Mouse (Mus musculus) hindbrain, embryonic 12.5 days (tissue): ENCODE measurements around the gene Uox. TPM values are rescaled to one million over a fixed set of nuclear protein-coding genes. Genes with fewer than 3 reads are reported as not detected.

ENCODE experiments used
- ATAC-seq: fragments of 200-750 bp; cut with Nextera tagmentation; 2 replicates; pipeline ENCODE4 v1.8.0; 2017; ENCODE audit warnings: moderate TSS enrichment; ENCODE audit not compliant: low FRiP score
- H3K27ac ChIP-seq: fragments of 300-500 bp; sonication (generic); 2 replicates; pipeline ENCODE4 v1.5.1; 2016; ENCODE audit warnings: mild to moderate bottlenecking
- H3K27me3 ChIP-seq: fragments of 300-500 bp; sonication (generic); 2 replicates; pipeline ENCODE4 v1.6.1; 2016; ENCODE audit warnings: mild to moderate bottlenecking
- H3K36me3 ChIP-seq: fragments of 300-500 bp; sonication (generic); 2 replicates; pipeline ENCODE4 v1.6.1; 2016; ENCODE audit warnings: mild to moderate bottlenecking
- H3K4me1 ChIP-seq: fragments of 300-500 bp; sonication (generic); 2 replicates; pipeline ENCODE4 v1.6.1; 2016
- H3K4me2 ChIP-seq: fragments of 300-500 bp; sonication (generic); replicated peaks from 2 replicates; pipeline ENCODE4 v1.6.1; 2016; ENCODE audit warnings: mild to moderate bottlenecking
- H3K4me3 ChIP-seq: fragments of 300-500 bp; sonication (generic); 2 replicates; pipeline ENCODE4 v1.5.1; 2016; ENCODE audit warnings: mild to moderate bottlenecking
- H3K9ac ChIP-seq: fragments of 300-500 bp; sonication (generic); 2 replicates; pipeline ENCODE4 v1.6.1; 2016; ENCODE audit warnings: mild to moderate bottlenecking, moderate library complexity
- H3K9me3 ChIP-seq: fragments of 300-500 bp; sonication (generic); replicated peaks from 2 replicates; pipeline ENCODE4 v1.6.1; 2016; ENCODE audit warnings: mild to moderate bottlenecking
- WGBS: fragments of 180-500 bp; shearing (Covaris S2); methylation state at CpG from one replicate; pipeline ENCODE4 v1.1.7; 2016; 5-methylcytosine and 5-hydroxymethylcytosine counted together
- polyA plus RNA-seq: library from polyadenylated mRNA; unstranded; fragments of >200 nt; fragmentation: Nextera tagmentation; extraction: Ambion mirVana; gene quantifications from 2 replicates; pipeline ENCODE4 v1.2.1, GENCODE M21; 2016

The Uox gene
- polyA plus RNA-seq, 1 experiment from 2014 or later, result not detected

DNA sequence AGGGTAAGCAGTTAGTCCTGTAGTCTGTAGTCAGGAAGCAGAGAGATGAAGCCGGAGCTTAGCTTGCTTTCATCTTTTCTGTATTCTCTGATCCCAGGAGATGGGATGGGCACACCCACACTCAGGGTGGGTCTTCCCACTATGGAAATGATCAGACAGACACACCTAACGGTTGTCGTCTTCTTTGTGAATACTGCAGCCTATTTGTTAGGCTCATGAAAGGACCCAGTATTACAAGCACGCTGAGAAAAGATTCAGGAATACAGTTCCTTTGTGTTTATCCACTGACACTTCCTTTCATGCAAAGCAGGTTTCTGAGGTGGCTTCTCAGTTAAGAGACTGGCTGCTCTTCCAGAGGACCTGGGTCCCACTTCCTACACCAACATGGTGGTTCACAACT lies 41.0 kb downstream of the Uox start:
- 78% methylated on average over 4 of the region's 4 CpGs for WGBS

DNA sequence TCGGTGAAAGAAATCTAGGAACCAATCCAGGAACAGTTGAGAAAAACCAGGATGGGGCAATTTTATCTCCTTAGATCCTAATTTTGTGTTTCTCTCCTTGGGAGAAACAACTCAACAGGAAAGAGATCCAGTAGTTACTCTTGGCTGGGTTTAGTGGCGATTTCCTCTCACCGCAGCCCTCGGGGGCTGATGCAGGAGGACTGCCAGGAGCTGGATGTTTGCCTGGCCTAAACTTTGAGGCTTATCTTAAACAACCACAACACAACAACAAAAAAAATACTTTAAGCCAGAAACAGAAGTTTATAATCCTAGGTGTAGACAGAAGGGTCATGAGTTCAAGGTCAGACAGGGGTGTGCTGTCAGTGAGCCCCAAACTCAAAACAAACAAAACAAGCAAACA lies 41.6 kb downstream of the Uox start:
- 92% methylated on average over 4 of the region's 4 CpGs for WGBS
- Histone ChIP-seq H3K4me3 (no peak overlapping the region), H3K4me1 (peaks cover 6% of the 10 kb centered on the region; the same call in 1 of the 2 replicates), H3K27ac (no peak overlapping the region), H3K27me3 (no peaks in the 10 kb centered on the region), H3K9ac (no peak overlapping the region), H3K36me3 (no peaks in the 10 kb centered on the region), H3K4me2 (no peak overlapping the region), H3K9me3 (no peaks in the 10 kb centered on the region)
- no peak for ATAC-seq

More for the DNA sequence above, 41.0 kb downstream of the Uox start:
- Histone ChIP-seq H3K4me2 (no peak overlapping the region), H3K36me3 (no peaks in the 10 kb centered on the region), H3K9ac (no peak overlapping the region), H3K4me1 (peaks cover 6% of the 10 kb centered on the region; the same call in 1 of the 2 replicates), H3K27ac (no peak overlapping the region), H3K27me3 (no peaks in the 10 kb centered on the region), H3K4me3 (no peak overlapping the region), H3K9me3 (no peaks in the 10 kb centered on the region)
- ATAC-seq, result no peak

- no peak within 1 kb of the TSS for H3K9ac ChIP-seq
- WGBS, result 89% methylated on average over 4 of the region's 4 CpGs
- no peak within 1 kb of the TSS for H3K4me3 ChIP-seq
- H3K36me3 ChIP-seq, result no peaks in the 10 kb centered on the region
- H3K27ac ChIP-seq, result no peak within 1 kb of the TSS
- H3K4me1 ChIP-seq, result no peaks in the 10 kb centered on the region
- no peaks in the 10 kb centered on the region for H3K27me3 ChIP-seq
- no peaks in the 10 kb centered on the region for H3K9me3 ChIP-seq
- H3K4me2 ChIP-seq, result no peak within 1 kb of the TSS
- ATAC-seq, result no peak
Observed at GRCm38 (mm10) chr3:146615496-146615895, 45.3 kb downstream of the Uox start, which contains the start of gene Dnase2b. Dnase2b (minus strand) TSS chr3:146615596.

- Histone ChIP-seq H3K4me1 (no peaks in the 10 kb centered on the region), H3K36me3 (no peaks in the 10 kb centered on the region), H3K9me3 (no peaks in the 10 kb centered on the region), H3K27ac (no peak overlapping the region), H3K27me3 (no peaks in the 10 kb centered on the region), H3K9ac (no peak overlapping the region), H3K4me2 (no peak overlapping the region), H3K4me3 (no peak overlapping the region)
- 77% methylated on average over 5 of the region's 5 CpGs for WGBS
- no peak for ATAC-seq
Observed at GRCm38 (mm10) chr3:146616533-146617283, 46.5 kb downstream of the Uox start.

DNA sequence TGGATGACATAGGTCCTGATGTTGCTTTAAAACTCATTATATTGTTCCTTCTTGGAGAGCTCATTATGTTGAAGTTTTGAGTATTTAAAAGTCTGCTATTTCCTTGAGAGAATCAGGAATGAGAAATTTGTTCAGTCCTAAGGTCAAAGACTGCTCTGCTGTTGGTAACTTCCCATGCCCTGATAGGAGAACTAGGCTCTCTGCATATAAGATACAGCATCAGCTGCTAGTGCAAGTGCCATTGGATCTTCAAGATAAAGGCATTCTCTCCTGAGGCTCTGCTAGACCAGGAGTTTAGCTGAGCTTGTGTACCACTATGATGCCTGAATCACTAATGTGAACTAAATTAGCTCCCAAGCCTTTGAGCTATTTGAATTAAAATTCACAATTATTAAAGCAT lies 47.7 kb downstream of the Uox start:
- Histone ChIP-seq H3K9ac (no peak overlapping the region), H3K36me3 (no peaks in the 10 kb centered on the region), H3K27ac (no peak overlapping the region), H3K4me2 (no peak overlapping the region), H3K4me3 (no peak overlapping the region), H3K27me3 (no peaks in the 10 kb centered on the region), H3K9me3 (no peaks in the 10 kb centered on the region), H3K4me1 (no peaks in the 10 kb centered on the region)
- no peak for ATAC-seq

GRCm38 (mm10) chr3:146618357-146618756 lies 48.1 kb downstream of the Uox start:
- H3K9ac ChIP-seq, result no peak overlapping the region
- H3K27me3 ChIP-seq, result no peaks in the 10 kb centered on the region
- H3K4me1 ChIP-seq, result no peaks in the 10 kb centered on the region
- H3K27ac ChIP-seq, result no peak overlapping the region
- H3K9me3 ChIP-seq, result no peaks in the 10 kb centered on the region
- no peaks in the 10 kb centered on the region for H3K36me3 ChIP-seq
- no peak overlapping the region for H3K4me3 ChIP-seq
- WGBS, result 79% methylated on average over 4 of the region's 4 CpGs
- H3K4me2 ChIP-seq, result no peak overlapping the region
- no peak for ATAC-seq

GRCm38 (mm10) chr3:146620101-146620500 lies 49.9 kb downstream of the Uox start:
- no peak for ATAC-seq
- Histone ChIP-seq H3K9me3 (no peaks in the 10 kb centered on the region), H3K4me3 (no peak overlapping the region), H3K4me2 (no peak overlapping the region), H3K27ac (no peak overlapping the region), H3K4me1 (no peaks in the 10 kb centered on the region), H3K36me3 (no peaks in the 10 kb centered on the region), H3K9ac (no peak overlapping the region), H3K27me3 (no peaks in the 10 kb centered on the region)
- WGBS, result 91% methylated on average over 10 of the region's 10 CpGs

DNA sequence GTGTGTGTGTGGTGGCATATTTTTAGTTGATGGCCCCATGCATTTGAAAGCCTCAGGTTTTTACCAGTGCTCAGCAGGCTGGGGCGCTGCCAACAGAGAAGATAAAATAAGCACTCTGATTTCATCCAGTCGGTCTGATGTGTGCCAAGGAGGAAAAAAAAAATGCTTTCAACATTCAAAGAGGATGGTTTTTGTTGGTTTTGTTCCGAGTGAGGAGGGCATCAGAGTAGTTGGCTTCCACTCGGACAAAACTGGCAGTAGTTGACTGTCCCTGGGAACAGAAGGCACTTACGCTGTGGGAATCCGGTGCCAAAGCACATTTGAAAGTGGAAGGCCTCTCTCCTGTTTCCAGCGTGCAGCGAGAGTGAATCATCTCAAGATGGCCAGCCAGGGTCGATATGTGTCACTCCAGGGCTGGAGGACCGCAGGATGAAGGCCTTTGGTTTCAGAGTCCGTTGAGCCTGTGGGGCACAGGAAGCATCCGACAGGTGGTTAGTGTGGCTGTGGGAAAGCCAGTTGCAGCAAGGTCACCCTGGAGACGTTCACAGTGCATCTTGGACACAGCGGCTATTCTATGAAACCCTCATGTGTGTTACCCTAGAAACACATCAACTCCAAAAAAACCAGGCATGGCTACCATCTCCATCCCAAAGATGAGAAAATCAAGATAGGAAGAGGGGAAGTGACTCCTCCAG lies 50.5 kb downstream of the Uox start:
- H3K4me1 ChIP-seq, result no peaks in the 10 kb centered on the region
- H3K4me3 ChIP-seq, result no peak overlapping the region
- H3K27ac ChIP-seq, result no peak overlapping the region
- H3K9ac ChIP-seq, result no peak overlapping the region
- no peaks in the 10 kb centered on the region for H3K36me3 ChIP-seq
- H3K9me3 ChIP-seq, result no peaks in the 10 kb centered on the region
- WGBS, result 89% methylated on average over 14 of the region's 14 CpGs
- no peak overlapping the region for H3K4me2 ChIP-seq
- no peaks in the 10 kb centered on the region for H3K27me3 ChIP-seq
- ATAC-seq, result no peak

DNA sequence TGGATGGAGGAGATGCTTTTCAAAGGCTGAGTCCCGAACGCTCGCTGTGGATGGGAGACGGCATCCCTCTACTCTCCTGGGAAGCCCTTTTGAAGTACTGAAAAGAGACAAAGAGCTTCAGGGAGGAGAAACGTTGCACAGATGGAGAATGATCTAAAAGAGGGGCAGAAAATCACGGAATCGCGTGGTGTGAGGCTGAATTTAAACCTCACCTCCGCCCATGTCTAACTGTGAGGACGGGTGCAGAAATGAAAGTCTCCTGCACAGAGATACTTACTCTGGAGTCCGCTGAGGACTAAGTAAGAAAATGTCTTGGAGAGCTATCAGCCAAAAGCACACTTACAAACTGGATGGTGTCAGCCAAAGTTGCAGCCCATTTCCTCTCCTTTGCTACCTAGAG lies 51.7 kb downstream of the Uox start:
- Histone ChIP-seq H3K9me3 (no peaks in the 10 kb centered on the region), H3K27ac (no peak overlapping the region), H3K4me3 (no peak overlapping the region), H3K4me2 (no peak overlapping the region), H3K27me3 (no peaks in the 10 kb centered on the region), H3K36me3 (no peaks in the 10 kb centered on the region), H3K4me1 (no peaks in the 10 kb centered on the region), H3K9ac (no peak overlapping the region)
- no peak for ATAC-seq
- WGBS, result 82% methylated on average over 11 of the region's 11 CpGs

DNA sequence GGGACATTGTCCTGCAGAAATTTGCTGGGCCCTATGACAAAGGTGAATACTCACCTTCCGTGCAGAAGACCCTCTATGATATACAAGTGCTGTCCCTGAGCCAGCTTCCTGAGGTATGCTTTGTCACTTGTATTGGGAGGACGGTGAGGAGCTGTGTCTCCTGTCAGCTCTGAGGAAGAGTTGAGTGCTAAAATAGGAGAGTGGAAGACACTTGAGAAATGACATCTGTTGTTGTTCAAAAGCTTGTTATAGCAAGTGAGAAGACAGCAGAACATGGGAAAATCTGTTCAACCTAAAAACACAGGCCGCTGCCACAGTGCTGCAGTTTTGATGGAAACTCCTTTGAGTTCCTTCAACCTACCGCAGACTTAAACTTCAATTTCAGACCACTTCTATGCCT lies 55.5 kb downstream of the Uox start:
- H3K9ac ChIP-seq, result no peak overlapping the region
- no peak overlapping the region for H3K4me2 ChIP-seq
- no peaks in the 10 kb centered on the region for H3K36me3 ChIP-seq
- H3K4me3 ChIP-seq, result no peak overlapping the region
- H3K27me3 ChIP-seq, result no peaks in the 10 kb centered on the region
- no peak for ATAC-seq
- H3K4me1 ChIP-seq, result no peaks in the 10 kb centered on the region
- 92% methylated on average over 4 of the region's 4 CpGs for whole genome bisulfite sequencing
- H3K9me3 ChIP-seq, result no peaks in the 10 kb centered on the region
- no peak overlapping the region for H3K27ac ChIP-seq

DNA sequence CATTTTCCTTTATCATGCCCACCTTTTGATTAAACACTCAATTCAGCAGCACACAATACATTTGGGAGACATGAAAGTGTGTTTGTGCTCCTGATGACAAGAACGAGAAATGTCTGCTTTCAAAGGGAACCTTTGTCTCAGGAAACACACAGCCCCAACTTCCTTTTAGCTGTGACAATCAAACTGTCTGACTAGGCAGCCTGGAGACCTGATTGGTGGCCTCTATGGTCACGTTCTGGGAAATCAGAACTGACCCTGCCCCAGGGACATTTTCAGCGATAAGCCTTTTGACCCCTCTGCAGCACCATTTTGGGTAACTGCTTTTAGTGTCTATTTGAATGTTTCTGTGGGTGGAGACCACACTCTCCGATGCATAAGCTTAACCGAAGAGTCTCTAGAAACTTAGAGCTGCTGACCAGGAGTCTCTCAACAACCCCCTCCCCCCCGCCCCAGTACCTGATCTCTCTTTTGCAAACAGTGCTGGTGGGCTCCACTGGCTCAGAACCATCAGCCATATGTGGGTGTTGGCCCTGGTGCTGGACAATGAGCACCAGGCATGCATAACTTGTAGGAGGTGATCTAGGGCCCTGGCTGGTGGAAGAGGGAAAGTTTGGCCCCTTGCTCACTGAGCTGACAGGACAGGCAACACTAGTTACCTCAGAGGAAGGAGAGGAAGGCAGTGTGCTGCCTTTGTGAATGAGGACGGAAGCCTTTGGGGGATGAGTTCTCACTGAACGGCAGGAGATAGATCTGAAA lies 58.2 kb downstream of the Uox start:
- no peaks in the 10 kb centered on the region for H3K36me3 ChIP-seq
- WGBS, result 67% methylated on average over 8 of the region's 8 CpGs
- H3K4me2 ChIP-seq, result no peak overlapping the region
- H3K9ac ChIP-seq, result no peak overlapping the region
- no peak for ATAC-seq
- no peaks in the 10 kb centered on the region for H3K27me3 ChIP-seq
- no peak overlapping the region for H3K4me3 ChIP-seq
- no peaks in the 10 kb centered on the region for H3K4me1 ChIP-seq
- H3K9me3 ChIP-seq, result no peaks in the 10 kb centered on the region
- H3K27ac ChIP-seq, result no peak overlapping the region

DNA sequence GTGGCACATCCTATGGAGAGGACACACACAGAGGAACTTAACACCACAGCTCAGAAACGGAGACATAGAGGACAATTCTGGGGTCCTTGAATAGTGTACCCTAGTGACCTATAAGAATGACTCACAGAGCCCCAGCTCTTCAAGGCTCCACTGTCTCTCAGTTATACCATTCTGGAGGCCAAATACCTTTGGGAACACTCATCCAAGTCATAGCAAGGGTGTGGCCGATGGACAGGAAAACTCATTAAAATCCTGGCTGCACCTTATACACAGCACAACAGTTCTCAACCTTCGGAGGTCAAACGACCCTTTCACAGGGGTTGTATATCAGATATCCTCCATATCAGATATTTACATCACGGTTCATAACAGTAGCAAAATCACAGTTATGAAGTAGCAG lies 62.3 kb downstream of the Uox start:
- H3K36me3 ChIP-seq, result no peaks in the 10 kb centered on the region
- no peak overlapping the region for H3K9ac ChIP-seq
- H3K27ac ChIP-seq, result no peak overlapping the region
- no peak overlapping the region for H3K4me2 ChIP-seq
- ATAC-seq, result no peak
- H3K9me3 ChIP-seq, result no peaks in the 10 kb centered on the region
- WGBS, result 86% methylated on average over 5 of the region's 5 CpGs
- no peaks in the 10 kb centered on the region for H3K4me1 ChIP-seq
- H3K27me3 ChIP-seq, result no peaks in the 10 kb centered on the region
- H3K4me3 ChIP-seq, result no peak overlapping the region
